Mouse (Mus musculus) testis, adult 2 months (tissue): ENCODE data around the gene Nrxn1. TPM values are rescaled to one million over a fixed set of nuclear protein-coding genes. Genes with fewer than 3 reads are reported as not detected.

Source experiments
- H3K27ac ChIP-seq: fragments of 200-500 bp; 2 replicates; pipeline ENCODE4 v1.5.1; 2012; ENCODE audit warnings: low read depth, low read length; ENCODE audit not compliant: control insufficient read depth, insufficient read depth
- H3K27me3 ChIP-seq: fragments of 200-500 bp; 2 replicates; pipeline ENCODE4 v1.6.1; 2012; ENCODE audit warnings: mild to moderate bottlenecking, low read length, moderate library complexity; ENCODE audit not compliant: control insufficient read depth, insufficient read depth
- H3K36me3 ChIP-seq: fragments of 200-500 bp; 2 replicates; pipeline ENCODE4 v1.6.1; 2012; ENCODE audit warnings: mild to moderate bottlenecking, low read length; ENCODE audit not compliant: control insufficient read depth, insufficient read depth
- H3K4me1 ChIP-seq: fragments of 200-500 bp; 2 replicates; pipeline ENCODE4 v1.6.1; 2012; ENCODE audit warnings: low read length; ENCODE audit not compliant: control insufficient read depth, insufficient read depth
- H3K4me3 ChIP-seq: fragments of 200-500 bp; 2 replicates; pipeline ENCODE4 v1.5.1; 2012; ENCODE audit warnings: low read depth, mild to moderate bottlenecking, low read length, moderate library complexity, mixed read lengths; ENCODE audit not compliant: control insufficient read depth
- CTCF ChIP-seq: fragments of 200-500 bp; IDR thresholded peaks from 2 replicates; pipeline ENCODE4 v1.5.1; 2012; ENCODE audit warnings: low read depth, mild to moderate bottlenecking, inconsistent platforms, low read length, moderate library complexity; ENCODE audit not compliant: control insufficient read depth, insufficient read depth, insufficient replicate concordance
- POLR2A ChIP-seq: fragments of 200-500 bp; IDR thresholded peaks from 2 replicates; pipeline ENCODE4 v1.6.1; 2012; ENCODE audit warnings: low read depth, mild to moderate bottlenecking, inconsistent platforms, low read length, moderate library complexity; ENCODE audit not compliant: control insufficient read depth
- polyA plus RNA-seq: library from polyadenylated mRNA; depleted of rRNA; stranded (reverse); fragments of >200 nt; gene quantifications from 2 replicates; pipeline ENCODE4 v1.2.3, GENCODE M21; 2012

The Nrxn1 gene
- polyA plus RNA-seq, 1 experiment = 3.1 TPM

GRCm38 (mm10) chr17:90349385-90350095 is 743.3 kb downstream of the Nrxn1 start:
- Histone ChIP-seq H3K4me3 (no peak overlapping the region), H3K27me3 (no peaks in the 10 kb centered on the region), H3K27ac (no peak overlapping the region), H3K4me1 (no peaks in the 10 kb centered on the region; the same call in 1 of the 2 replicates), H3K36me3 (no peaks in the 10 kb centered on the region)
- TF ChIP-seq POLR2A (no peak), CTCF (no peak)

GRCm38 (mm10) chr17:90346735-90347475 is 746.0 kb downstream of the Nrxn1 start:
- Histone ChIP-seq H3K4me1 (no peaks in the 10 kb centered on the region), H3K36me3 (no peaks in the 10 kb centered on the region), H3K27me3 (no peaks in the 10 kb centered on the region), H3K4me3 (no peak overlapping the region), H3K27ac (no peak overlapping the region)
- no peak for TF ChIP-seq POLR2A
- TF ChIP-seq CTCF = no peak

- TF ChIP-seq CTCF (no peak), POLR2A (no peak)
- no peaks in the 10 kb centered on the region for H3K4me1 ChIP-seq
- H3K4me3 ChIP-seq = no peak overlapping the region
- no peaks in the 10 kb centered on the region for H3K36me3 ChIP-seq
- no peak overlapping the region for H3K27ac ChIP-seq
- H3K27me3 ChIP-seq = no peaks in the 10 kb centered on the region
These were observed 759.4 kb downstream of the Nrxn1 start for GRCm38 (mm10) chr17:90333445-90333844.

GRCm38 (mm10) chr17:90323674-90324073 is 769.2 kb downstream of the Nrxn1 start:
- Histone ChIP-seq H3K36me3 (no peaks in the 10 kb centered on the region), H3K27me3 (no peaks in the 10 kb centered on the region), H3K4me1 (no peaks in the 10 kb centered on the region), H3K4me3 (no peak overlapping the region), H3K27ac (no peak overlapping the region)
- TF ChIP-seq CTCF (no peak), POLR2A (no peak)

GRCm38 (mm10) chr17:90272225-90272624 is 820.6 kb downstream of the Nrxn1 start:
- no peak overlapping the region for H3K27ac ChIP-seq
- no peaks in the 10 kb centered on the region for H3K36me3 ChIP-seq
- no peaks in the 10 kb centered on the region for H3K27me3 ChIP-seq
- H3K4me3 ChIP-seq = no peak overlapping the region
- H3K4me1 ChIP-seq = no peaks in the 10 kb centered on the region
- TF ChIP-seq CTCF (no peak), POLR2A (no peak)

- Histone ChIP-seq H3K4me3 (no peak overlapping the region), H3K27me3 (no peaks in the 10 kb centered on the region), H3K27ac (no peak overlapping the region), H3K36me3 (no peaks in the 10 kb centered on the region), H3K4me1 (no peaks in the 10 kb centered on the region)
- TF ChIP-seq POLR2A = no peak
- no peak for TF ChIP-seq CTCF
These were observed 821.7 kb downstream of the Nrxn1 start for GRCm38 (mm10) chr17:90271165-90271564.

GRCm38 (mm10) chr17:90269143-90269542 is 823.7 kb downstream of the Nrxn1 start:
- Histone ChIP-seq H3K27me3 (no peaks in the 10 kb centered on the region), H3K4me3 (no peak overlapping the region), H3K27ac (no peak overlapping the region), H3K36me3 (no peaks in the 10 kb centered on the region), H3K4me1 (no peaks in the 10 kb centered on the region)
- no peak for TF ChIP-seq POLR2A
- no peak for TF ChIP-seq CTCF
